Mouse (Mus musculus) T-cell, adult 2 months (primary cell): Measurements from ENCODE around the gene Hrk.
A peak's percentile ranks its signal among the peaks of the same experiment; 100 is the strongest.

Experiments used
- DNase-seq: peaks from one replicate; pipeline ENCODE4 v3.0.0; 2022; ENCODE audit warnings: low spot score

Hrk gene

DNA sequence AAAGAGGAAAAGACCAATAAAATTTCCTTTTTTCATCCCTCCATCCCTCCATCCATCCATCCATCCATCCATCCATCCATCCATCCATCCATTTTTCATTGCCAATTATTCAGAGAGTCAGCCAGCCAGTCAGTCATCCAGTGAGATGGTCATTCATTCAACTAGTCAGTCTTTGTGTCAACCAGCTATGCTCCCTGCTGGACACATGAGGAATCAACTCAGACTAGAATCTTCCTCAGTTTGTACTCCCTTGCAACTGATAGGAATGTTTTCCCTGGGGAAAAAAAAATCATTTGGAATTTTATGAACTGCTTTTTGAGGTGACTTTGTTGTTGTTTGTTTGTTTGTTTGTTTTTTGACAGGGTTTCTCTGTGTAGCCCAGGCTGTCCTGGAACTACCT, 1.0 kb downstream of the Hrk start:
- no peak for DNase-seq

DNA sequence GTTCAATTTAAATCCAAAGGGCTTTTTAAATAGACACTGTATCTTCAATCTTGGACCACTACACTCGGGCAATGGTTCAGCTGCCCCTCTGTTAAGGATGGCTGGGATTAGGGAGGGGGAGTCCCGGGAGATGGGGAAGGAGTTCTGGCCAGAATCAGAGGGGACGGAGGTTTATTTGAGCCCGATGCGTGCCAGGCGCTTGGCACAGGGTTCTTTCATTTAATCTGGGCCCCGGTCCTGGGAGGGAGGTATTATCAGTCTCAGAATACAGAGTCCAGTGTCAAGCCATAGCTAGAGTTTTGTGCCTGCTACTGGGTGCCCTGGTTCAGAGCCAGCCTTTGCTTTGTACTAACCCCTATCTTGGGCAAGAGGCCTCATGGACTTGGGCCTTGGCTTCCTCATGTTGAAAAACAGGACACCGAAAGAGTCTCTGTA, 3.1 kb downstream of the Hrk start:
- DNase-seq: no peak

- no peak for DNase-seq
Measured at GRCm38 (mm10) chr5:118169222-118170221, 5.1 kb downstream of the Hrk start.

GRCm38 (mm10) chr5:118170888-118171529, 6.6 kb downstream of the Hrk start:
- DNase-seq: no peak

GRCm38 (mm10) chr5:118171665-118172064, 7.2 kb downstream of the Hrk start:
- DNase-seq: no peak

GRCm38 (mm10) chr5:118172078-118172723, 7.8 kb downstream of the Hrk start:
- DNase-seq: no peak

DNA sequence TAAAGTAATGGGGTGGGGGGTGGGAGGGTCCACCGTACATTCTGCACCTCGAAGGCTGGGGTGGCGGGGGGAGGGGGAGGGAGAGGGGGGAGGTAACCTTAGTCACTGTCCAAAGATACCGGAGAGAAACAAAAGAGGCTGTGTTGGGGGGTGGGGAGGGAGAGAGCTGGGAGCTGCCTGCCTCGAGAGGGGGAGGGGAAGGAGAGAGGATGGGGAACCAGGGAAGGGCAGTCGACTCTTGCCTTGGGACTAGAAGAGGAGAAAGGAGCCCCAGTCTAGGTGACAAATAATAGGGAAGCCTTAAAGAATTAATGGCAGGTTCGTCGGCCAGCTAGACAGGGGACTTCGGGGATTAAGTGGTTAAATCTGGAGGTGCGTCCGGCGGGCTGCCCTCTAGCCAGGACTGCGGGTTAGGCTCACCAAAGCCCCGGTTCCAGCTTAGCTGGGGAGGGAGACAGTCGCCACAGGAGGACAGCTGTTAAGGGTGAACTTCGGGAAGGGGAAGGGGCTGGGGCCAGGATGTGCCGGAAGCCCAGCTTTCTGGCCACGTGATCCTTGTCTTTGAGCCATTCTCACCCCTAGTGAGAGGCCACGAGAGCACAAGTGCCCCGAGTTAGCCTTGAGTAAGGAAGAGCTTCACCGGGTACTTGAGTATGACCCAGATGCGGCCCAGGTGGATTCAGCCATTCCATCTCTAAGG, 10.0 kb downstream of the Hrk start:
- no peak for DNase-seq

GRCm38 (mm10) chr5:118175137-118175536, 10.7 kb downstream of the Hrk start:
- no peak for DNase-seq

DNA sequence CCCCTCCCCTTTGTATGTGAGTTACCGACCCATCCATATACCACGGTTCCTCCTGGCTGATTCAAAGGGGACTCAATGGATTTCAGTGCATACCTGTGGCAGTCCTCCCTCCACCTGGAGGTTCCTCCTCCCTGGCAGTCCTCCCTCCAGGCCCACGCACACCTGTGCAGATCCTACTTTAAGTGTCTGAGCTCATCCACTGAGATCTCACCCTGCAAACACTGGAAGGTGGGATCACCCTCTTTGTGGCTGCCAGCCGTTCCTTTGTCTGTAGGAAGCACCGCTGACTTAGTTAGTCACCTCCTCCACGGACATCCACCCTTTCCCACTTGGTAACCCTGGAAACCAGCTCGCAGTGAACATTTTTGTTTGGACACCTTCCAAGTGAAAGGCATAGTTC, 13.2 kb downstream of the Hrk start:
- no peak for DNase-seq

DNA sequence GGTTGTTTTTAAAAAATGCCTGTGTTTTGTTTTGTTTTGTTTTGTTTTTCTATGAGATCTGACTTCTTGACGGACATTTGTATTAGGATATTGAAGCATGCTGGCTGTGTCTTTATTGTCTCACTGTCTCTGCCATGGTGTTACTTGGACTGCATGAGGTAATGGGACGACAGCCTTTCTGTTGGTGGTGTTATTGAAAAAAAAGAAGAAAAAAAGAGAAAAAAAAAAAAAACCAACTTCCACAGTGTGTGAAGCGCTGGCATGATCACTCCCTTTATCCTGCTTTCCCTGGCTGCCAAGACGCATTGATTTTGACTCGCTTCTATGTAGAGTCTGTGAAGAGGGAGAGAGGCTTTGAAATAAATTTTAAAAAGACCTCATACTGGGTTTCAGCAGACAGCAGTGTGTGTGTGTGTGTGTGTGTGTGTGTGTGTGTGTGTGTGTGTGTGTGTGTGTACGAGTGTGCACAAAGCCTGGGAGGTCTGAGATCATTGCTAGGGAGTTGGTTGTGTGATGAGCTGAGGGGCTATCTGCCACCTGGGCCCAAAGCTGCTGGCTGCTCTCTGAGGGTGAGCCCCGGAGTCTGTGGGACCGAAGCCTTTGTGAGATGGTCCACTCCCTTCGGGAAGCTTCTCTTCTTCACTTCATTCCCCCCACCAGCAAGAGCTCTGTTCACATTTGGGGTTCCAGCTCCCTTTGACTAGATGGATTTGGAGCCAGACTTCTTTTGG, 22.6 kb downstream of the Hrk start:
- no peak for DNase-seq

GRCm38 (mm10) chr5:118188356-118188755, 23.9 kb downstream of the Hrk start:
- DNase-seq: no peak

DNA sequence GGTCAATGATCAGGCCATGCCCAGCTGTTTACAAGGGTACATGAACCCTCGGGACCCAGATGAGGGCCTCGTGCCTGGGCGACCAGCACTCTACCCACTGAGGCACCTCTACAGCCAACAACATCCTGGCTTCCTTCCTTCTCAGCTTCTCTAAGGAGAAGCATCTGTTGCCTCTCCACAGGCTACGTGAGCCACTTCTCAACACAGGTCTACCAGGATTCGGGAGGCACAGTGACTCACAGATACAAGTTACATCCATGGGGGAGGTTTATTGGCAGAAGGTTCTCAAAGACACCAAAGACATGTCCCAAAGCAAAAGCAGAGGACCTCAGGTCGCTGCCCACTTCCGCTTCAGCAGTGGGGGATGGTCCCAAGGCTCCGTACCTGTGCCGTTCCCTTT, 26.0 kb downstream of the Hrk start:
- DNase-seq: no peak

DNA sequence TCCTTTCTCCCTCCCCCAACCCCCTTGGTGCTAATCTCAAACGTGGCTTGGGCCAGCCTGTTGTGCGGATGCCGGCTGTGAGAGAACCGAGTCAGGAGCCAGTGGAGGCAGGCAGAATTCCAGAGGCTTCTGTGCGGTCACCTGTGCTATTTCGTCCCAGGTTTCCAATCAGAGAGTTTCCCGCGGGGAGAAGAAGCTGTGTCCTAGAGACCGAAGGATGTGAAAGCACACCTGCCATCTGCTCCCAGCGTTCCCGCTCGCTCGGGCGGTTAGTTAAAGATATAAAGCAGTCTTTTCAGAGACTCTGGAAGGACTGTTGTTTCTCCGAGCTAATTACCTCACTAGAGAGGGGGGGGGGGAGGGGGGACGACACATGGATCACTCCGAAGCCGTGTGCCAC, 27.8 kb downstream of the Hrk start:
- DNase-seq: no peak

GRCm38 (mm10) chr5:118197421-118197820, 33.0 kb downstream of the Hrk start:
- no peak for DNase-seq

DNA sequence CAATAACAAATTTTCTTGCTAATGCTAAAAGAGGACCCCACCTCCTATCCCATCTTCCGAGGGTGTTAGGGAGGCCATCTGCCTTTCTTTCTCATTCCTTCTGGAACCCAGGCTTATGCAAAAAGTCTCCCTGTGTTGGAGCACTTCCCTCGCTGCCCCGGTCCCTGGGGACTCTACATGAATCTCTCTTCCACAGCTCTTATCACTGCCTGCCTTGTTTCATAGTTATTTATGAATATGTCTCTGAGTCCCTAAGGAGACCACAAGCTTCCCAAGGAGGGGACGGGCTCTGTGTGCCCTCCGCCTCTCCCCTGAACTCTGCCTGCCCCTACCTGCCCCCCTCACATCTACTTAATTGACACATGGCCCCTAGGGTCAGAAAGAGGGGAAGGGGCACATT, 35.2 kb downstream of the Hrk start:
- no peak for DNase-seq

GRCm38 (mm10) chr5:118204675-118205440, 40.4 kb downstream of the Hrk start:
- no peak for DNase-seq

- no peak for DNase-seq
Measured at GRCm38 (mm10) chr5:118205852-118206251, 41.4 kb downstream of the Hrk start.

GRCm38 (mm10) chr5:118214012-118214411, 49.6 kb downstream of the Hrk start:
- no peak for DNase-seq

DNA sequence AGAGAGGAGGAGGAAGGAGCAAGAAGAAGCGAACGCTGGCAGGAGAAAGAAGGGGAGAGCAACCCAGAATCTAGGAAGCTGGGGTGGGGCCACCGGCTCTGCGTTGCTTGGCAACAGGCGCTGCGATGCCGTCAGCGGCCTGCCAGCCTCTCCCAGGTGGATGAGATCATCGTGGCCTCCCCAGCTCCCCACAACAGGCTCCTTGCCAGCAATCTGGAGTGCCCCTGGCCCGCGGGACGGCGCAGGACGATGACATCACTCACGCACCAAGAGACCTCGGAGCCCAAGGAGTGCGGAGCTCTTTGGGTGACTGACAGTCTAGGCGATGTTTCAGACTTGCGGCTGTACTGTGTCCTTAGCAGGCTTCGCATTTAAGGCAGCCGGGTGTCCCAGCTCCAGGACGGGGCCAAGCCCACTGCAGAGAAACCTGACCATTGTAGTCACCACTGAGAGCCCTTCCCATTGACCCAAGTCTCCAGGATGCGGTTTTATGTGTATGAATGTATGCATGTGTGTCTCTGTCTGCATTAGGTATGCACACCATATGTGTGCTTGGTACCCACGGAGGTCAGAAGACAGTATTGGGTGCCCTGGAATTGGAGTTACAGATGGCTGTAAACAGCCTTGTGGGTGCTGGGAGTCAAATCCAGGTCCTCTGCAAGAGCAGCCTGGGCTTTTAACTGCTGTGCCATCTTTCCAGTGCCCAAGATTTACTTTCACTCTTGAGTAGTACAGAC, 50.1 kb downstream of the Hrk start:
- peak; percentile 5 for DNase-seq

DNA sequence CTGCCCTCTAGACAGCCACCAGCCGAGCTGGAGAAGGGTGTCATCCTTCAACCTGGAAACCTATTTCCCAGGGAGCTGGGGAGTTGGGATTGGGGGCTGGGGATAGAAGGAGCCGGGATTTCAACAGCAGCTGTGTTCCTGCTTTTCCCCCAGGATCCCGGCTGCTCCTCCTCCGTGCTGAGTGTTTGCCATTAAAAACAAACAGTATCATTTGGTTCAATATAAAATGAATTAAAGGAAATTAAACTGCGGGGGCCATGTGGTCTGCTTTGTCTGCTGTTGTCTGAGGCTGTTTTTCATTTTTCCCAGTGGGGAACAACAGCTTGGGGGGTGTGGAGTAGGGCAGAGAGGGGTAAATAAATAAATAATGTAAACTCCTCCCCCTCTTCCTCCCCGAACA, 53.0 kb downstream of the Hrk start:
- no peak for DNase-seq
